Mouse (Mus musculus) neural tube, embryonic 11.5 days (tissue): ENCODE results near the gene Ccdc159. TPM values are rescaled to one million over a fixed set of nuclear protein-coding genes. Genes with fewer than 3 reads are reported as not detected.

Source experiments
- ATAC-seq: fragments of 200-750 bp; cut with Nextera tagmentation; 2 replicates; pipeline ENCODE4 v1.8.0; 2017; ENCODE audit warnings: moderate number of reproducible peaks, mild to moderate bottlenecking, moderate TSS enrichment, moderate library complexity; ENCODE audit not compliant: insufficient read depth, low FRiP score, low TSS enrichment
- DNase-seq: peaks from one replicate; pipeline ENCODE4 v3.0.0-alpha.2; 2015; ENCODE audit warnings: low spot score
- H3K27ac ChIP-seq: fragments of 300-500 bp; sonication (generic); 2 replicates; pipeline ENCODE4 v1.5.1; 2014; ENCODE audit warnings: low read depth, mild to moderate bottlenecking, low read length
- H3K27me3 ChIP-seq: fragments of 300-500 bp; sonication (generic); 2 replicates; pipeline ENCODE4 v1.6.1; 2014; ENCODE audit warnings: mild to moderate bottlenecking, low read length, mixed read lengths; ENCODE audit not compliant: control insufficient read depth, insufficient read depth
- H3K36me3 ChIP-seq: fragments of 300-500 bp; sonication (generic); 2 replicates; pipeline ENCODE4 v1.6.1; 2014; ENCODE audit warnings: mild to moderate bottlenecking, low read length, moderate library complexity, mixed read lengths; ENCODE audit not compliant: control insufficient read depth, insufficient read depth
- H3K4me1 ChIP-seq: fragments of 300-500 bp; sonication (generic); 2 replicates; pipeline ENCODE4 v1.6.1; 2014; ENCODE audit warnings: low read length, mixed read lengths; ENCODE audit not compliant: control insufficient read depth, insufficient read depth
- H3K4me2 ChIP-seq: fragments of 300-500 bp; sonication (generic); 2 replicates; pipeline ENCODE4 v1.6.1; 2014; ENCODE audit warnings: low read depth, mild to moderate bottlenecking, moderate library complexity
- H3K4me3 ChIP-seq: fragments of 300-500 bp; sonication (generic); 2 replicates; pipeline ENCODE4 v1.5.1; 2014; ENCODE audit warnings: low read depth, low read length
- H3K9ac ChIP-seq: fragments of 300-500 bp; sonication (generic); 2 replicates; pipeline ENCODE4 v1.6.1; 2014; ENCODE audit warnings: mild to moderate bottlenecking, low read length
- H3K9me3 ChIP-seq: fragments of 300-500 bp; sonication (generic); 2 replicates; pipeline ENCODE4 v1.6.1; 2016; ENCODE audit warnings: low read length; ENCODE audit not compliant: control insufficient read depth
- WGBS: fragments of 180-500 bp; shearing (Covaris S2); extraction: QIAGEN DNeasy Blood & Tissue Kit; methylation state at CpG from one replicate; pipeline ENCODE4 v1.1.7; 2014; 5-methylcytosine and 5-hydroxymethylcytosine counted together
- polyA plus RNA-seq: library from polyadenylated mRNA; unstranded; fragments of >200 nt; fragmentation: Nextera tagmentation; extraction: Ambion mirVana; gene quantifications from 2 replicates; pipeline ENCODE4 v1.2.1, GENCODE M21; 2014

The Ccdc159 gene
- polyA plus RNA-seq, 1 experiment from 2014 or later, result 3.6 TPM

DNA sequence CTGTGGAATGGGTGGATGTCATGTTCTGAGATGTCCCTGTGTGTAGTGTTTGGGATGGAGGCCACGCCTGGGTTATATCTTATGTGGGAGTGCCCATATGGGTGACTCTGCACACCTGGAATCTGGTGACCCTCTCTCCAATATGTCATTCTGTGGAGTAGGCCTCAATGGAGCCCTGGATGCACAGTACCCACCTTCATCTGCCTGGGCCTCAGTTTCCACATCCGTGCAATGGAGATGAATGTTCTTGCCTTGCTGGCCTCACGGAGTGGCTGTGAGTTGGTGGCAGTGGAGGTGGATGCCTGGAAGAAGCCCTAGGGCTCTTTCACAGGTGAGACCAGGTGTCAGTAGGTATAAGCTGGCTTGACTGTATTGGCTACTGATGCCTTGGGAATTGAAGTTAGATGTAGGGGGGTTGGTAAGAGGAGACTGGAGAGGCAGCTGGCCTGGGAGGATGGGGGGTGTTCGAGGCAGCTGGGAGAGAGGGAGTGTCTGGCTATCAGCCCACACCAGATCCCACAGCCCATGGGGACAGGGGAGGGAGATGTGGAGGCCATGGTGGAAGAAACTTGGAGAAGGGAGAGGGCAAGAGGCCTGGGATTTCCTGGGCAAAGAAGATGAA lies 11.1 kb downstream of the Ccdc159 start:
- H3K27me3 ChIP-seq, result no peaks in the 10 kb centered on the region
- no peak overlapping the region for H3K4me2 ChIP-seq
- no peak for DNase-seq
- no peaks in the 10 kb centered on the region for H3K36me3 ChIP-seq
- H3K27ac ChIP-seq, result no peak overlapping the region
- no peak overlapping the region for H3K4me3 ChIP-seq
- no peaks in the 10 kb centered on the region for H3K4me1 ChIP-seq
- no peak overlapping the region for H3K9ac ChIP-seq
- WGBS, result 89% methylated on average over 4 of the region's 4 CpGs
- ATAC-seq, result no peak
- H3K9me3 ChIP-seq, result no peaks in the 10 kb centered on the region

DNA sequence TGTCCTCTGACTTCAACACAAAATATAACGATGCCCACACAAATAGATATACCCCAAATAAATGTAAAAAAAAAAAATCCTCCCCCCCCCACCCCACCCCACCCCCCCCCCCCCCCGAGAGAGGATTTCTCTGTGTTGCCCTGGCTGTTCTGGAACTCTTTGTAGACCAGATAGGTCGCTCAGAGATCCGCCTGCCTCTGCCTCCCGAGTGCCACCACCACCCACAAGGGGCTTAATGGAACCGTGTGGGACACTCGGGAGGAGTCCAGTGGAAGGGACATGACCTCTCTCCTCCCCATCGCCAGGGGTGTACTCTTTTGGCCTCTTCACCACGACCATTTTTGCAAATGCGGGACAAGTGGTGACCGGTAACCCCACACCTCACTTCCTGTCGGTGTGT lies 15.8 kb downstream of the Ccdc159 start:
- 74% methylated on average over 12 of the region's 12 CpGs for WGBS
- Histone ChIP-seq H3K9ac (no peak overlapping the region), H3K36me3 (no peaks in the 10 kb centered on the region), H3K4me1 (no peaks in the 10 kb centered on the region), H3K27ac (no peak overlapping the region), H3K4me3 (no peak overlapping the region), H3K9me3 (no peaks in the 10 kb centered on the region), H3K27me3 (no peaks in the 10 kb centered on the region), H3K4me2 (no peak overlapping the region)
- no peak for ATAC-seq
- no peak for DNase-seq

DNA sequence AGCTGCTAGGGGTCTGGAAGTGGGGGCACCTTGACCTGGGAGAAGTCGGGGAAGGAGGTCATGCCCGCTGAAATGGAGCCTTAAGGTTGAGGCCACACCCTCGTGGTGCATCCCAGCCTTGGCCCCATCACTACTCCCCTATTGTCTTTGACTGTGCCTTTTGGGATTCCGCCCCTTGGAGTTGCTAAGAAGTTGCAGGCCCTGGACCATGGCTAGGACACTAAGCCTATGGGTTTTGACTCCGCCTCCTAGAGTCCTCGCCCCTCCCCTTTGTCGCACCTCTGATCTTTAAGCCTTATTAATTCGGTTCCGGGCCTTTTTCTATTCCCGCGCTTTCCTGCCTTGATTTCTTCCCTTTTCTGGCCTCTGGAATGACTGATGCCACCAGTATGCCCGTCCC lies 16.4 kb downstream of the Ccdc159 start:
- 35% methylated on average over 12 of the region's 12 CpGs for WGBS

DNA sequence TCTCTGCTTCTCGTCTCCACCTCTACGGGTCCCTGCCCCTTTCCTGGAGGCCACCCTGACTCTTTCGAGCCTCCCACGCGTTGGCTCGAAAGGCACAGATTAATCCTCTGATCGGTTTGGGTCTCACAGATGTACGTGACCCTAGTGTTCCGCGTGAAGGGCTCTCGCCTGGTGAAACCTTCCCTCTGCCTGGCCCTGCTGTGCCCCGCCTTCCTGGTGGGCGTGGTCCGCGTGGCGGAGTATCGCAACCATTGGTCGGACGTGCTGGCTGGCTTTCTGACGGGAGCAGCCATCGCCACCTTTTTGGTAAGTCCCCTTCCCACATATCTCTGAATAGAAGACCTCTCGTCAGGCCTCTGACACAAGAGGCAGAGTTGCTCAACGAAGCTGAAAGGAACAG lies 17.0 kb downstream of the Ccdc159 start:
- H3K4me2 ChIP-seq, result no peak overlapping the region
- no peak overlapping the region for H3K4me3 ChIP-seq
- DNase-seq (peak; percentile 43), ATAC-seq (no peak)
- H3K4me1 ChIP-seq, result no peaks in the 10 kb centered on the region
- no peaks in the 10 kb centered on the region for H3K9me3 ChIP-seq
- no peak overlapping the region for H3K9ac ChIP-seq
- 21% methylated on average over 23 of the region's 23 CpGs for WGBS
- H3K27me3 ChIP-seq, result no peaks in the 10 kb centered on the region
- no peaks in the 10 kb centered on the region for H3K36me3 ChIP-seq
- H3K27ac ChIP-seq, result no peak overlapping the region

More for the DNA sequence above, 16.4 kb downstream of the Ccdc159 start:
- no peaks in the 10 kb centered on the region for H3K27me3 ChIP-seq
- ATAC-seq (no peak), DNase-seq (no peak)
- H3K9me3 ChIP-seq, result no peaks in the 10 kb centered on the region
- no peaks in the 10 kb centered on the region for H3K4me1 ChIP-seq
- no peak overlapping the region for H3K9ac ChIP-seq
- H3K4me2 ChIP-seq, result no peak overlapping the region
- H3K36me3 ChIP-seq, result no peaks in the 10 kb centered on the region
- H3K27ac ChIP-seq, result no peak overlapping the region
- H3K4me3 ChIP-seq, result no peak overlapping the region

DNA sequence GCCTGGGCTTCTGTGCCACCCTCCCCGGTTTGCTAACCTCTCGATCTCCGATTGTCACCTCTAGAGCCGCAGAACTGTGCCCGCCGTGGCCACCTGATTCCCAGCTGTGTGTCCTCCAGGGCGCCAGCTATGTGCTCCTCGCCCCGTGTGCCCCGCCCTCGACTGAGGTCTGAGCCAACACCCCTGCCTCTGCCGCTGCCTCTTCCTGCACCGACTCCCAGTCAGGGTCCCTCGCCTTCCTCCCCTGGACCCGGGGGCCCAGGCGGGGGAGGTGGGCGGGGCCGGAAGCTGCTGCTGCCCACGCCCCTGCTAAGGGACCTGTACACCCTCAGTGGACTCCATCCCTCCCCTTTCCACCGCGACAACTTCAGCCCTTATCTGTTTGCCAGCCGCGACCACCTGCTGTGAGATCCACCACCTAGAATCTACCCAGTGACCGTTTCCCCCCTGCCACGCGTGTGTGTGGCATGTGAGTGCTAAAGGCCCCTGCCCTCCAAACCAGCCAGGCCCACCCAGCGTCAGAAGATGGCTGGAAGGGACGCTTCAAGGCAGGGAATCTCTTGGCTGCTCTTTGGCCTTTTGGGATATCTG lies 20.4 kb downstream of the Ccdc159 start:
- no peaks in the 10 kb centered on the region for H3K36me3 ChIP-seq
- H3K4me1 ChIP-seq, result no peaks in the 10 kb centered on the region
- no peaks in the 10 kb centered on the region for H3K9me3 ChIP-seq
- DNase-seq (no peak), ATAC-seq (no peak)
- H3K4me2 ChIP-seq, result no peak overlapping the region
- H3K27me3 ChIP-seq, result no peaks in the 10 kb centered on the region
- no peak overlapping the region for H3K27ac ChIP-seq
- WGBS, result 6% methylated on average over 28 of the region's 28 CpGs
- H3K4me3 ChIP-seq, result no peak overlapping the region
- H3K9ac ChIP-seq, result no peak overlapping the region

DNA sequence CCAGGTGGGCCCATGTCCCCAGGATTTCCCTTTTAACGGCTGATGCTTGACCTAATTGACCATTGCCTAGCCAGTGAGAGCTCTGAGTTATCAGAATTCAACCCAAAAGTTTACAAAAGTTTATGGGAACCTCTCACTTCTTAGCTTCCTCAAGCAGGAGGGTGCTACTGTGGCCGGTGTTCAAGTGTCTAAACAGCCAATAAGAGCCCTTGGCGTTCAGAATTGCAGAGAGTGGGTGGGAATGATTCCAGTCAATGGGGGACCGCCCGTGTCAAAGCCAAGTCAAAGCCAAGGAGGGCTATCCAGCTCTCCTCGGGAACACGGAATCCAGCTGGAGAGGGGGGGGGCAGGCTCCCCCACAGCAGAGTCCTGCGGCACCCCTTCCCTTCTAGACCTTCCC lies 20.9 kb downstream of the Ccdc159 start:
- H3K4me2 ChIP-seq, result no peak overlapping the region
- H3K36me3 ChIP-seq, result no peaks in the 10 kb centered on the region
- ATAC-seq (no peak), DNase-seq (no peak)
- H3K9ac ChIP-seq, result no peak overlapping the region
- H3K9me3 ChIP-seq, result no peaks in the 10 kb centered on the region
- H3K4me3 ChIP-seq, result no peak overlapping the region
- no peaks in the 10 kb centered on the region for H3K27me3 ChIP-seq
- no peaks in the 10 kb centered on the region for H3K4me1 ChIP-seq
- 54% methylated on average over 8 of the region's 8 CpGs for WGBS
- H3K27ac ChIP-seq, result no peak overlapping the region

DNA sequence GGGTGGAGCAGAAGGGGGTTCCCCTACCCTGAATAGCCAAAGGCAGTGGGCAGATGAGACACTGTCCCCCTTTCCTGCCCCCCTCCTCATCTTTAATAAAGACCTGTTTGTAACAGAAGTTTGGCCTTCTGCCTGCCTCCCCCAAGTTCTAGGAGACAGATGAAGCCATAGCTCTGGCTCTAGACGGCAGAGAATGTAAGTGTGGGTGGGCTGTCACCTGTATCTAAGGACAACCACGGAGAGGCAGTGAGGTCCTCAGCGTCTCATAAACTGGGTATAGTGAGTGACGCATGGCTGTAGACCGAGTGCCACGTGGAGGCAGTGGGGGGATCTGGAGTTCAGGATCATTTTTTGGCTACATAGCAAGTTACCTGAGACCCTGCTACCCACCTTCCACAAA lies 21.5 kb downstream of the Ccdc159 start:
- WGBS, result 71% methylated on average over 6 of the region's 6 CpGs

DNA sequence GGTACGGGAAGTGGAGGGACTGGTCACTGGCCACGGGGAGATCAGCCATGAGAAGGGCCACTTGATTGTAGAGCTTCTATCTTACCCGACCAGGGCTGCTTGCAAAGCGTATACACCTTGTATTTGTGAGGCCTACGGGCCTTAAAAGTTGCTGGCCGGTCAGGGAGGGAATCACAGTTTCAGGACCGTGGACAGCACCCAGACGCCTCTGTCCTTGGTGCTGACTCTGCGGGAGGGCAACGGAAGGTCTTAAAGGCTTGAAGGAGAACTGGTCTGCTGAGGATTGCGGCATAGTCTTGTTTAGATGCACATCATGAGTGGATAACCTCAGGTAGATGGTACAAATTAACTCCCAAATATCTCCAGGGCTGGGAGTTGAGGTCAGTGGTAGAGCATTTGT lies 23.1 kb downstream of the Ccdc159 start:
- ATAC-seq (no peak), DNase-seq (peak; percentile 76)
- no peak overlapping the region for H3K4me3 ChIP-seq
- H3K9me3 ChIP-seq, result no peaks in the 10 kb centered on the region
- 20% methylated on average over 11 of the region's 11 CpGs for WGBS
- no peak overlapping the region for H3K4me2 ChIP-seq
- H3K27ac ChIP-seq, result no peak overlapping the region
- no peaks in the 10 kb centered on the region for H3K27me3 ChIP-seq
- no peaks in the 10 kb centered on the region for H3K4me1 ChIP-seq
- H3K36me3 ChIP-seq, result no peaks in the 10 kb centered on the region
- no peak overlapping the region for H3K9ac ChIP-seq

More for the DNA sequence above, 21.5 kb downstream of the Ccdc159 start:
- Histone ChIP-seq H3K4me1 (no peaks in the 10 kb centered on the region), H3K4me3 (no peak overlapping the region), H3K27me3 (no peaks in the 10 kb centered on the region), H3K4me2 (no peak overlapping the region), H3K9me3 (no peaks in the 10 kb centered on the region), H3K9ac (no peak overlapping the region), H3K36me3 (no peaks in the 10 kb centered on the region), H3K27ac (no peak overlapping the region)
- ATAC-seq, result no peak
- no peak for DNase-seq

DNA sequence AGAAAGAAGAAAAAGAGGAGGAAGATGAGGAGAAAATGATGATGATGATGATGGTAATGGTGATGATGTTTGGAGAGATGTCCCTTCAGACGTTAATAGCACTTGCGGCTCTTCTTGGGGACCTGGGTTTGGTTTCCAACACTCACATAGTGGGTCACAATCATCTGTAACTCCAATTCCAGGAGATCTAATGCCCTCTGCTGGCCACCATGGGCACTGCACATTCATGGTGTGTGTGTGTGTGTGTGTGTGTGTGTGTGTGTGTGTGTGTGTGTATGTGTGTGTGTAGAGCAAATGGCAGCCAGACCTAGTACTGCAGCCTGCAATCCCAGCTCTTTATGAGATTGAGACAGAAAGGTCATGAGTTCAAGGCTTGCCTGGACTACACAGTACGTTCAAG lies 24.7 kb downstream of the Ccdc159 start:
- ATAC-seq, result no peak
- no peak for DNase-seq

More for the DNA sequence above, 24.7 kb downstream of the Ccdc159 start:
- Histone ChIP-seq H3K27me3 (no peaks in the 10 kb centered on the region), H3K36me3 (no peaks in the 10 kb centered on the region), H3K4me1 (peaks cover 5% of the 10 kb centered on the region; the same call in 1 of the 2 replicates), H3K9me3 (no peaks in the 10 kb centered on the region), H3K4me2 (no peak overlapping the region), H3K27ac (no peak overlapping the region), H3K4me3 (no peak overlapping the region), H3K9ac (no peak overlapping the region)
- 77% methylated on average over 3 of the region's 3 CpGs for WGBS
